Mouse (Mus musculus) lung, embryonic 16.5 days (tissue): ENCODE results near the gene Cfap161. TPM values are rescaled to one million over a fixed set of nuclear protein-coding genes. Genes with fewer than 3 reads are reported as not detected.
A peak's percentile ranks its signal among the peaks of the same experiment; 100 is the strongest.

Experiments
- ATAC-seq: fragments of 200-750 bp; cut with Nextera tagmentation; 2 replicates; pipeline ENCODE4 v1.8.0; 2017; ENCODE audit warnings: low read depth, mild to moderate bottlenecking, moderate library complexity
- H3K27ac ChIP-seq: fragments of 300-500 bp; sonication (generic); 2 replicates; pipeline ENCODE4 v1.5.1; 2014; ENCODE audit warnings: mild to moderate bottlenecking, control low read depth, low read length
- H3K27me3 ChIP-seq: fragments of 300-500 bp; sonication (generic); 2 replicates; pipeline ENCODE4 v1.6.1; 2014; ENCODE audit warnings: low read depth, low read length, mixed read lengths; ENCODE audit not compliant: control insufficient read depth, insufficient read depth
- H3K36me3 ChIP-seq: fragments of 300-500 bp; sonication (generic); 2 replicates; pipeline ENCODE4 v1.6.1; 2014; ENCODE audit warnings: low read length; ENCODE audit not compliant: control insufficient read depth, insufficient read depth
- H3K4me1 ChIP-seq: fragments of 300-500 bp; sonication (generic); replicated peaks from 2 replicates; pipeline ENCODE4 v1.6.1; 2014; ENCODE audit warnings: low read length, mixed read lengths; ENCODE audit not compliant: control insufficient read depth, insufficient read depth
- H3K4me2 ChIP-seq: fragments of 300-500 bp; sonication (generic); 2 replicates; pipeline ENCODE4 v1.6.1; 2014; ENCODE audit warnings: low read depth, low read length, control low read depth
- H3K4me3 ChIP-seq: fragments of 300-500 bp; sonication (generic); 2 replicates; pipeline ENCODE4 v1.5.1; 2014; ENCODE audit warnings: mild to moderate bottlenecking, low read length, control low read depth
- H3K9ac ChIP-seq: fragments of 300-500 bp; sonication (generic); 2 replicates; pipeline ENCODE4 v1.6.1; 2014; ENCODE audit warnings: low read length, control low read depth
- H3K9me3 ChIP-seq: fragments of 300-500 bp; sonication (generic); 2 replicates; pipeline ENCODE4 v1.6.1; 2016; ENCODE audit warnings: low read length; ENCODE audit not compliant: control insufficient read depth
- WGBS: fragments of 180-500 bp; shearing (Covaris S2); extraction: QIAGEN DNeasy Blood & Tissue Kit; methylation state at CpG from one replicate; pipeline ENCODE4 v1.1.7; 2014; 5-methylcytosine and 5-hydroxymethylcytosine counted together
- polyA plus RNA-seq: library from polyadenylated mRNA; unstranded; fragments of >200 nt; fragmentation: Nextera tagmentation; extraction: Ambion mirVana; gene quantifications from 2 replicates; pipeline ENCODE4 v1.2.1, GENCODE M21; 2015

Cfap161 gene
- polyA plus RNA-seq, 1 experiment from 2014 or later, result 7.4 TPM

GRCm38 (mm10) chr7:83751055-83751454 is 43.6 kb downstream of the Cfap161 start:
- 30% methylated on average over 1 of the region's 1 CpGs for WGBS

GRCm38 (mm10) chr7:83748405-83748804 is 46.3 kb downstream of the Cfap161 start:
- WGBS, result 87% methylated on average over 1 of the region's 1 CpGs
- H3K27me3 ChIP-seq, result no peaks in the 10 kb centered on the region
- no peaks in the 10 kb centered on the region for H3K9me3 ChIP-seq
- peaks cover 14% of the 10 kb centered on the region; the same call in 1 of the 2 replicates for H3K4me1 ChIP-seq
- no peak overlapping the region for H3K4me3 ChIP-seq
- H3K36me3 ChIP-seq, result no peaks in the 10 kb centered on the region
- H3K27ac ChIP-seq, result no peak overlapping the region
- H3K4me2 ChIP-seq, result no peak overlapping the region
- H3K9ac ChIP-seq, result no peak overlapping the region
- no peak for ATAC-seq

More at GRCm38 (mm10) chr7:83751055-83751454, 43.6 kb downstream of the Cfap161 start:
- ATAC-seq, result peak; percentile 85
- Histone ChIP-seq H3K9ac (no peak overlapping the region), H3K27ac (0 out of 2 replicates have a peak overlapping the region, but pooled peaks have one; percentile 1), H3K36me3 (no peaks in the 10 kb centered on the region), H3K27me3 (no peaks in the 10 kb centered on the region), H3K9me3 (no peaks in the 10 kb centered on the region), H3K4me3 (no peak overlapping the region), H3K4me2 (no peak overlapping the region), H3K4me1 (peaks cover 3% of the 10 kb centered on the region; the same call in 1 of the 2 replicates)

GRCm38 (mm10) chr7:83746107-83746687 is 48.5 kb downstream of the Cfap161 start:
- no peaks in the 10 kb centered on the region for H3K27me3 ChIP-seq
- peak overlapping the region; percentile 56 for H3K4me2 ChIP-seq
- H3K9ac ChIP-seq, result peak overlapping the region; percentile 59
- peaks cover 14% of the 10 kb centered on the region; the same call in 1 of the 2 replicates for H3K4me1 ChIP-seq
- 36% methylated on average over 8 of the region's 8 CpGs for WGBS
- peak overlapping the region; percentile 40 for H3K4me3 ChIP-seq
- H3K9me3 ChIP-seq, result no peaks in the 10 kb centered on the region
- H3K27ac ChIP-seq, result peak overlapping the region; percentile 88
- peak; percentile 34; the same call in 1 of the 2 replicates for ATAC-seq
- no peaks in the 10 kb centered on the region for H3K36me3 ChIP-seq

- ATAC-seq, result peak; percentile 73
- 17% methylated on average over 20 of the region's 20 CpGs for WGBS
- H3K9ac ChIP-seq, result peak within 1 kb of the TSS; percentile 59
- H3K4me3 ChIP-seq, result peak within 1 kb of the TSS; percentile 40
- H3K27me3 ChIP-seq, result no peaks in the 10 kb centered on the region
- peak within 1 kb of the TSS; percentile 56 for H3K4me2 ChIP-seq
- no peaks in the 10 kb centered on the region for H3K9me3 ChIP-seq
- no peaks in the 10 kb centered on the region for H3K36me3 ChIP-seq
- H3K4me1 ChIP-seq, result peaks cover 14% of the 10 kb centered on the region; the same call in 1 of the 2 replicates
- H3K27ac ChIP-seq, result peak within 1 kb of the TSS; percentile 88
These were observed 49.1 kb downstream of the Cfap161 start, which contains the start of gene Il16 for GRCm38 (mm10) chr7:83745413-83746106. Il16 (minus strand) TSS chr7:83745726.

GRCm38 (mm10) chr7:83745065-83745412 is 49.6 kb downstream of the Cfap161 start:
- 47% methylated on average over 9 of the region's 9 CpGs for WGBS
- peak overlapping the region; percentile 40 for H3K4me3 ChIP-seq
- H3K27me3 ChIP-seq, result no peaks in the 10 kb centered on the region
- ATAC-seq, result peak; percentile 10; the same call in 1 of the 2 replicates
- H3K9ac ChIP-seq, result peak overlapping the region; percentile 59
- H3K4me2 ChIP-seq, result peak overlapping the region; percentile 56
- H3K36me3 ChIP-seq, result no peaks in the 10 kb centered on the region
- peaks cover 17% of the 10 kb centered on the region; the same call in 1 of the 2 replicates for H3K4me1 ChIP-seq
- no peaks in the 10 kb centered on the region for H3K9me3 ChIP-seq
- peak overlapping the region; percentile 88 for H3K27ac ChIP-seq

GRCm38 (mm10) chr7:83744250-83744649 is 50.4 kb downstream of the Cfap161 start:
- Histone ChIP-seq H3K9ac (no peak overlapping the region), H3K4me2 (peak overlapping the region; percentile 56), H3K27me3 (no peaks in the 10 kb centered on the region), H3K9me3 (no peaks in the 10 kb centered on the region), H3K4me1 (peaks cover 18% of the 10 kb centered on the region; the same call in 1 of the 2 replicates), H3K27ac (no peak overlapping the region), H3K36me3 (no peaks in the 10 kb centered on the region), H3K4me3 (peak overlapping the region; percentile 1; the same call in 1 of the 2 replicates)
- 78% methylated on average over 4 of the region's 4 CpGs for WGBS
- ATAC-seq, result no peak

- no peak overlapping the region for H3K4me2 ChIP-seq
- H3K9me3 ChIP-seq, result no peaks in the 10 kb centered on the region
- H3K4me3 ChIP-seq, result no peak overlapping the region
- H3K9ac ChIP-seq, result no peak overlapping the region
- no peaks in the 10 kb centered on the region for H3K27me3 ChIP-seq
- WGBS, result 40% methylated on average over 3 of the region's 3 CpGs
- H3K4me1 ChIP-seq, result peaks cover 28% of the 10 kb centered on the region
- no peak for ATAC-seq
- no peaks in the 10 kb centered on the region for H3K36me3 ChIP-seq
- no peak overlapping the region for H3K27ac ChIP-seq
These were observed 52.0 kb downstream of the Cfap161 start for GRCm38 (mm10) chr7:83742690-83743089.

- Histone ChIP-seq H3K9ac (no peak overlapping the region), H3K27me3 (no peaks in the 10 kb centered on the region), H3K4me1 (peaks cover 29% of the 10 kb centered on the region), H3K9me3 (no peaks in the 10 kb centered on the region), H3K27ac (no peak overlapping the region), H3K36me3 (no peaks in the 10 kb centered on the region), H3K4me3 (no peak overlapping the region), H3K4me2 (no peak overlapping the region)
- ATAC-seq, result no peak
- 83% methylated on average over 2 of the region's 2 CpGs for WGBS
These were observed 52.7 kb downstream of the Cfap161 start for GRCm38 (mm10) chr7:83742026-83742425.

GRCm38 (mm10) chr7:83739680-83740310 is 54.9 kb downstream of the Cfap161 start:
- Histone ChIP-seq H3K27me3 (no peaks in the 10 kb centered on the region), H3K36me3 (no peaks in the 10 kb centered on the region), H3K9ac (peak overlapping the region; percentile 20; the same call in 1 of the 2 replicates), H3K4me1 (peaks cover 18% of the 10 kb centered on the region), H3K9me3 (no peaks in the 10 kb centered on the region), H3K27ac (peak overlapping the region; percentile 37), H3K4me3 (no peak overlapping the region), H3K4me2 (no peak overlapping the region)
- WGBS, result 35% methylated on average over 7 of the region's 7 CpGs
- peak; percentile 68 for ATAC-seq
